Mouse (Mus musculus) lung, postnatal 4 days (tissue): Measurements from ENCODE around the gene Mical3.

Source experiments
- DNase-seq, 2 experiments: peaks; one replicate each; pipeline ENCODE4 v3.0.0; 2021

The Mical3 gene

GRCm38 (mm10) chr6:121051411-121051810 is 79.4 kb downstream of the Mical3 start:
- DNase-seq: no peak

- DNase-seq: no peak
Observed at GRCm38 (mm10) chr6:121048696-121049095, 82.1 kb downstream of the Mical3 start.

- DNase-seq: no peak
Observed at GRCm38 (mm10) chr6:121045345-121046080, 85.3 kb downstream of the Mical3 start.

- DNase-seq: peak in 1 of 2 experiments; percentile 23
Observed at GRCm38 (mm10) chr6:121043434-121044189, 87.2 kb downstream of the Mical3 start.

- DNase-seq: no peak
Observed at GRCm38 (mm10) chr6:121039719-121040118, 91.1 kb downstream of the Mical3 start.

GRCm38 (mm10) chr6:121039286-121039685 is 91.5 kb downstream of the Mical3 start:
- no peak for DNase-seq

- DNase-seq: no peak
Observed at GRCm38 (mm10) chr6:121037086-121037485, 93.7 kb downstream of the Mical3 start.

GRCm38 (mm10) chr6:121035929-121036328 is 94.9 kb downstream of the Mical3 start:
- DNase-seq: no peak

GRCm38 (mm10) chr6:121035268-121035667 is 95.5 kb downstream of the Mical3 start:
- DNase-seq: no peak

- no peak for DNase-seq
Observed at GRCm38 (mm10) chr6:121033250-121033649, 97.5 kb downstream of the Mical3 start.

- no peak for DNase-seq
Observed at GRCm38 (mm10) chr6:121031370-121031769, 99.4 kb downstream of the Mical3 start.

GRCm38 (mm10) chr6:121029897-121030589 is 100.8 kb downstream of the Mical3 start:
- DNase-seq: no peak

GRCm38 (mm10) chr6:121028514-121028913 is 102.3 kb downstream of the Mical3 start:
- no peak for DNase-seq

- DNase-seq: peak in 1 of 2 experiments; percentile 18
Observed at GRCm38 (mm10) chr6:121027314-121027713, 103.5 kb downstream of the Mical3 start.

- no peak for DNase-seq
Observed at GRCm38 (mm10) chr6:121026866-121027265, 103.9 kb downstream of the Mical3 start.

GRCm38 (mm10) chr6:121026019-121026584 is 104.7 kb downstream of the Mical3 start:
- no peak for DNase-seq

GRCm38 (mm10) chr6:121018147-121018546 is 112.7 kb downstream of the Mical3 start:
- no peak for DNase-seq

GRCm38 (mm10) chr6:121017436-121018031 is 113.3 kb downstream of the Mical3 start:
- peak; percentile 51 to 72 for DNase-seq

GRCm38 (mm10) chr6:121016097-121016496 is 114.7 kb downstream of the Mical3 start:
- no peak for DNase-seq

GRCm38 (mm10) chr6:121014339-121014738 is 116.5 kb downstream of the Mical3 start:
- DNase-seq: no peak

GRCm38 (mm10) chr6:121013750-121014149 is 117.0 kb downstream of the Mical3 start:
- peak; percentile 73 to 77 for DNase-seq

GRCm38 (mm10) chr6:121011709-121012108 is 119.1 kb downstream of the Mical3 start:
- DNase-seq: peak; percentile 67 to 87

GRCm38 (mm10) chr6:121009651-121010050 is 121.1 kb downstream of the Mical3 start:
- DNase-seq: no peak
